Mouse (Mus musculus) testis, adult 2 months (tissue): ENCODE measurements around the gene Ank3. TPM values are rescaled to one million over a fixed set of nuclear protein-coding genes. Genes with fewer than 3 reads are reported as not detected.

ENCODE experiments used
- H3K27ac ChIP-seq: fragments of 200-500 bp; 2 replicates; pipeline ENCODE4 v1.5.1; 2012; ENCODE audit warnings: low read depth, low read length; ENCODE audit not compliant: control insufficient read depth, insufficient read depth
- H3K27me3 ChIP-seq: fragments of 200-500 bp; 2 replicates; pipeline ENCODE4 v1.6.1; 2012; ENCODE audit warnings: mild to moderate bottlenecking, low read length, moderate library complexity; ENCODE audit not compliant: control insufficient read depth, insufficient read depth
- H3K36me3 ChIP-seq: fragments of 200-500 bp; 2 replicates; pipeline ENCODE4 v1.6.1; 2012; ENCODE audit warnings: mild to moderate bottlenecking, low read length; ENCODE audit not compliant: control insufficient read depth, insufficient read depth
- H3K4me1 ChIP-seq: fragments of 200-500 bp; 2 replicates; pipeline ENCODE4 v1.6.1; 2012; ENCODE audit warnings: low read length; ENCODE audit not compliant: control insufficient read depth, insufficient read depth
- H3K4me3 ChIP-seq: fragments of 200-500 bp; 2 replicates; pipeline ENCODE4 v1.5.1; 2012; ENCODE audit warnings: low read depth, mild to moderate bottlenecking, low read length, moderate library complexity, mixed read lengths; ENCODE audit not compliant: control insufficient read depth
- CTCF ChIP-seq: fragments of 200-500 bp; IDR thresholded peaks from 2 replicates; pipeline ENCODE4 v1.5.1; 2012; ENCODE audit warnings: low read depth, mild to moderate bottlenecking, inconsistent platforms, low read length, moderate library complexity; ENCODE audit not compliant: control insufficient read depth, insufficient read depth, insufficient replicate concordance
- POLR2A ChIP-seq: fragments of 200-500 bp; IDR thresholded peaks from 2 replicates; pipeline ENCODE4 v1.6.1; 2012; ENCODE audit warnings: low read depth, mild to moderate bottlenecking, inconsistent platforms, low read length, moderate library complexity; ENCODE audit not compliant: control insufficient read depth
- polyA plus RNA-seq: library from polyadenylated mRNA; depleted of rRNA; stranded (reverse); fragments of >200 nt; gene quantifications from 2 replicates; pipeline ENCODE4 v1.2.3, GENCODE M21; 2012

Gene Ank3
- polyA plus RNA-seq, 1 experiment: 3.4 TPM

DNA sequence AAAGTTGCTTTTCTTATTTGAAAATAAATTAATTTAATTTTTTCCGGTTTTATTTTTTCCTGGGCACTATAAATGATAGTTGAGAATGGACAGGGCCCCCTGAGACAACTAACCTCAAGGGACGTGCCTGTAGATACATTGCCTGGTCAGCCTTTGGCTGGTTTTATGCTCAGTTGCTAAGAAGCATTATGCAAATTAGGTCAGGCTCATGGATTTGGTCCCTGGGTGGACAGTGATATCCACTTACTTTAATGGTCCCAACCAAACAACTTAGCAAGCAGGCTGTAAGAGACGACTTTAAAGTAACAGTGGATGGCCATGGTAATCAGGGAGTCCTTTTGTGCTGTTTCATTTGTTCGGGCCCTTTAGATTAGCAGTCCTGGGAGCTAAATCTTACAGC lies 392.0 kb downstream of the Ank3 start:
- Histone ChIP-seq H3K27me3 (no peaks in the 10 kb centered on the region), H3K4me3 (no peak overlapping the region), H3K27ac (no peak overlapping the region), H3K4me1 (no peaks in the 10 kb centered on the region), H3K36me3 (no peaks in the 10 kb centered on the region)
- TF ChIP-seq POLR2A (no peak), CTCF (no peak)

- Histone ChIP-seq H3K27me3 (no peaks in the 10 kb centered on the region), H3K4me1 (no peaks in the 10 kb centered on the region), H3K4me3 (no peak overlapping the region), H3K36me3 (no peaks in the 10 kb centered on the region), H3K27ac (no peak overlapping the region)
- no peak for TF ChIP-seq POLR2A
- no peak for TF ChIP-seq CTCF
These were observed 393.4 kb downstream of the Ank3 start for GRCm38 (mm10) chr10:69791951-69792350.

DNA sequence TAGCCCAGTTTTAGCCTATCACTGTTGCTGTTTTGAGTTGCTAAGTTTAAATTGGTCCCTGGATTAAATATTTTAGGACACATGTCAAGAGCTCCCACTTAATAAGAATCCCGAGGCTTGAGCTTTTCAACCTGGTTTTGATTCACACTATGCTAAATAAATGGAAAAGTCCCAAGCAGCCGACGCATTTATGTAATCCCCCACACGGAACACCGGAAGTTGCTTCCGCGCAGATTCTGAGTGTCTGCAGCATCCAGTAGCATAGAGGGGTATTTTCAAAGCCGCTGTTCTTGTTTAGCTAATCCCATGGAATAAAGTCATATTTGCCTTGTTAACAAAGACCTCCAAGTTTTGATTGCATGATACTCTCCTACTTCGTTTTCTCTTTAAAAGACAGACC lies 393.8 kb downstream of the Ank3 start:
- Histone ChIP-seq H3K27me3 (no peaks in the 10 kb centered on the region), H3K27ac (no peak overlapping the region), H3K4me3 (no peak overlapping the region), H3K4me1 (no peaks in the 10 kb centered on the region), H3K36me3 (no peaks in the 10 kb centered on the region)
- no peak for TF ChIP-seq POLR2A
- no peak for TF ChIP-seq CTCF

- H3K27ac ChIP-seq: no peak overlapping the region
- no peaks in the 10 kb centered on the region for H3K27me3 ChIP-seq
- no peak for TF ChIP-seq POLR2A
- peak; percentile 63; the same call in 1 of the 2 replicates for TF ChIP-seq CTCF
- peak overlapping the region; percentile 49 for H3K4me3 ChIP-seq
- no peaks in the 10 kb centered on the region for H3K4me1 ChIP-seq
- no peaks in the 10 kb centered on the region for H3K36me3 ChIP-seq
These were observed 394.5 kb downstream of the Ank3 start for GRCm38 (mm10) chr10:69793079-69793478.

DNA sequence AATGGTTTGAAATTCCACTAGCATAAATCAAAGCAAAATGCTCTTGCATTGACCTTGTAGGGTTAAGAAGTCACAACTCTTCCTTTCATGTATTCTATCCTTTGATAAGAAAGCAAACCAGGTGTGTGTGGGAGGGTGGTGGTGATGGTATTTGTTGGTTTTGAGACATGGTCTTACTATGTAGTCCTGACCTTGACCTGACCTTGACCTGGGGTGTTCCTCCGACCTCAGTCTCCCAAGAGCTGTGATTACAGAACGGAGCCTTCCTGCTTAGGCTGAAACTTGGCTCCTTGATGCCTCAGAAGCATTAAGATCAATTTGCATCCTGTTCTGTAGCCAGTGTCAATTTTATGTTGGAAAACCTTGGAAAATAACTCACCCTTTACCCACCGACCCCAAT lies 397.1 kb downstream of the Ank3 start:
- H3K27me3 ChIP-seq: no peaks in the 10 kb centered on the region
- H3K27ac ChIP-seq: no peak overlapping the region
- no peaks in the 10 kb centered on the region for H3K36me3 ChIP-seq
- H3K4me1 ChIP-seq: no peaks in the 10 kb centered on the region
- TF ChIP-seq POLR2A (no peak), CTCF (no peak)
- no peak overlapping the region for H3K4me3 ChIP-seq

- Histone ChIP-seq H3K36me3 (no peaks in the 10 kb centered on the region), H3K4me1 (no peaks in the 10 kb centered on the region), H3K4me3 (no peak overlapping the region), H3K27me3 (no peaks in the 10 kb centered on the region), H3K27ac (no peak overlapping the region)
- TF ChIP-seq CTCF (no peak), POLR2A (no peak)
These were observed 397.9 kb downstream of the Ank3 start for GRCm38 (mm10) chr10:69796421-69796886.

- H3K27me3 ChIP-seq: no peaks in the 10 kb centered on the region
- TF ChIP-seq POLR2A: no peak
- no peaks in the 10 kb centered on the region for H3K36me3 ChIP-seq
- H3K27ac ChIP-seq: no peak overlapping the region
- H3K4me3 ChIP-seq: peak overlapping the region; percentile 27; the same call in 1 of the 2 replicates
- H3K4me1 ChIP-seq: no peaks in the 10 kb centered on the region
These were observed 404.7 kb downstream of the Ank3 start for GRCm38 (mm10) chr10:69803135-69803756.
